Mouse (Mus musculus): Measurements from ENCODE around the gene Irf4.

The Irf4 gene

DNA sequence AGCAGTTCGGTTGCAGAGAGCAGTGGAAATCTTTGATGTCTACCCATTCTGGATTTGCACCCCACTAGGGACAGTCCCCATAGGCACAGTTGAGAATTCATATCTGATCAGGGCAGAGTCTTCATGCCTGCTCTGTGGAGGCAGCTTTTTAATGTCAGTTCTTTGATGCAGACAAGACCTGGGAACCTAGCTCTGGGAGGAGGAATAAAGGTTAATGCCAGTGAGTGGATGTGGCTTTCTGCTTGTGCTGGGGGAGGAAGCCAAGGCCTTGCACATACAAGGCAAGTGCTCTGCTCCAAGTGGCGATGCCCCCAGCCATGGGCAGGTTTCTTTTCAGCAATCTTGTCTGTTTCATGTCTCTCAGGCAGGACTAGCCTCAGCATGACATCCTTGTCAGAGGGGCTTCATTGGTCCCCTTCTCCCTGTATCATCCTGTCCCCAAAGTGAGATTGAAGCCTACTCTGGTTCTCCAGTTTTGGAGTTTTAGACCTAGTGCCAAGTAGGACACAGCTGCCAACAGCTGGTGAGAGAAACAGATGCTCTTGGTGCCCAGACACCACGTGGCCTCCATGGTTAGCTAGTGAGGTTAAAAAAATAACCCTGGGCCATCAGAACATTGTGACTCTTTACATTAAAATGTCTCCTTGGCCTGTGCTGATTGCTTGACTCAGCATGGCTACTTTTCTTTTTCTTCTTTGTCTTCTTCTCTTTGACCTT lies 11.5 kb downstream of the Irf4 start:
- CTCF ChIA-PET: interaction anchor here (0.7 to 1.2 kb wide), 2 partner anchors 9 to 12 kb away, joined by 3 read pairs; partner anchors contain the start of gene Irf4

GRCm38 (mm10) chr13:30761151-30761631 lies 12.2 kb downstream of the Irf4 start:
- CTCF ChIA-PET: interaction anchor here (1.2 kb wide), 1 partner anchor 12 kb away, joined by 3 read pairs; the partner anchor contains the start of gene Irf4

- CTCF ChIA-PET: interaction anchor here (0.6 kb wide), 1 partner anchor 131 kb away, joined by 3 read pairs; no protein-coding TSS in a partner anchor
Observed at GRCm38 (mm10) chr13:30762224-30762623, 13.2 kb downstream of the Irf4 start.

- CTCF ChIA-PET: interaction anchor here (0.6 kb wide), 1 partner anchor 10 kb away, joined by 3 read pairs; no protein-coding TSS in a partner anchor
Observed at GRCm38 (mm10) chr13:30764014-30764740, 15.2 kb downstream of the Irf4 start.

DNA sequence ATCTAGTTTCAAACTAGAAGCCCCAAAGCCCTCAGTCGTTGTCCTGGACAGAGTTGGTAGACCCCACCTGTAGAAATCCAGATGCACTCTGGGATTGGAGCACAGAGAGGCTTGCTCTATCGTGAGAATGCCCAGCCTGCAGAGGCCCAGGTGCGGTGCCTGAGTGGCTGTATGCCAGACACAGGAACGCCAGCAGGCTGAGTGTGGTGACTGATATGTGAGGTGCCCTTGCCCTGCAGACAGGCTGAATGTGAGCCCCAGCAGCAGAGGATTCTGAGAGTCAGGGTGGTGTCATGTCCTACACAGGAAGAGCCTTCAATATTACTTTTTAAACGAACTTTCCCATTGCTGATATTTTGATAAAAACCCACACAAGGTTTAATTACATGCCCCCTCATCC lies 16.9 kb downstream of the Irf4 start:
- CTCF ChIA-PET: no interaction called here

DNA sequence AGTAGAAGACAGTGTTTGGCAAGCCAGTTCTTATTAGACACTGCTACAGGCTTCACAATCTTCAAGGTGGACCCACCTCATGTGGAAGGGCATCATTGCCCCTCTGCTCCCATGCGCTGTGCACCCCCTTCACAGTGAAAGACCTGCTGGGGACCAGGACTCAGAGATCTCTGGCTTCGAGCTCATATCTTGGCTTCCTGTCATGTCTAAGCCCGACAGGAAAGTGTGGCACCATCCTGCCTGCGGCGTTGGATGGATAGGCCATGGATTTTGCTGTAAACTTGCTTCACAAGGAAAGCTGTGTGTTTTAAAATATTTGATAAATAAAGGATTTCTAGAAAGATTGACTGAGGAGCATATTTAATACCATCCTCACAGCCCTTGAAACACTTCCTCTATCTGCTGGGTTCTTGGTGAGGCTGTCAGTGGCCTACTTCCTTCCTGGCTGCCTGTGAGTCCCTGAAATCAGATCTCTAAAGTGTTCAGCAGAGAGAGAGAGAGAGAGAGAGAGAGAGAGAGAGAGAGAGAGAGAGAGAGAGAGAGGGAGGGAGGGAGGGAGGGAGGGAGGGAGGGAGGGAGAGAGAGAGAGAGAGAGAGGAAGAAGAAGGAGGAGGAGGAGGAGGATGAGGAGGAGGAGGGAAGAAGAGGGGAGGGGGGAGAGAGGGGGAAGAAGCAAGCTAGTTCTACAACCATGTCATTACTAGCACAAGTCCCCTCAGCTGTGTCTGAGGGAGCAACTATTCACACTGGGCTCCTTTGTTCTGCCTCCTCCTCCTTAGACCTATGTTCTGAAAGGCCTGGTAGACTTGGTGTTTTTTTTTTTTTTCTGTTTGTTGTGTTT lies 17.8 kb downstream of the Irf4 start:
- CTCF ChIA-PET: interaction anchor here (0.6 to 0.7 kb wide), 3 partner anchors 15 to 44 kb away, joined by 6 to 10 read pairs (median 7); no protein-coding TSS in a partner anchor

DNA sequence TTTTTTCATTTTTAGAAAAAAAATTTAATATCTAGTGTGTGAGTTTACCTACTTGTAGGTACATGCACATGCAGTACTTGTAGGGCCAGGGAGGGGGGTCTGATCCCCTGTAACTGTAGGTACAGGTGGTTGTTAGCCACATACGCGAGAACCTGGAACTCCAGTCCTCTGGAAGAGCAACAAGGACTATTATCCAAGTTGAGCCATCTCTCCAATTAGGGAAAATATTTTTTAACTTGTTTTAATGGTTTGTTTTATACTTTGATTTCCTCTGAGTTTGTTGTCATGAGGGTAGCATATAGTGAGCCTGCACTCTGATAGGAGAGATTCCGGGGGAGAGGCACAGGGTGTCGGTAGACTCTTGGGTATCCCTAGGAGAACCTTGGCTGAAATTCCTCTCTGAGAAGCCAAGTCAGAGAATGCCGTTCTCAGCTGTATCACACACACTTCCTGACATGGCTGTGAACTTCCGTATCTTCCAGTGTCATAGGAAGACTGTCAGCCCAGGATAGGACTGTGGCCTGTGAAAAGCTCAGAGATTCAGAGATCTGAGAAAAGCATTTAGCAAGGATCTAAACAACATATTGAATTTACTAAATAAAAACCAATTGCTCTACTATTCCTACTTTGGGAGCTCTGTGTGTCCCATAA lies 18.6 kb downstream of the Irf4 start:
- CTCF ChIA-PET: interaction anchor here (0.7 to 1.4 kb wide), 3 partner anchors 14 to 139 kb away, joined by 3 to 7 read pairs (median 6); no protein-coding TSS in a partner anchor

DNA sequence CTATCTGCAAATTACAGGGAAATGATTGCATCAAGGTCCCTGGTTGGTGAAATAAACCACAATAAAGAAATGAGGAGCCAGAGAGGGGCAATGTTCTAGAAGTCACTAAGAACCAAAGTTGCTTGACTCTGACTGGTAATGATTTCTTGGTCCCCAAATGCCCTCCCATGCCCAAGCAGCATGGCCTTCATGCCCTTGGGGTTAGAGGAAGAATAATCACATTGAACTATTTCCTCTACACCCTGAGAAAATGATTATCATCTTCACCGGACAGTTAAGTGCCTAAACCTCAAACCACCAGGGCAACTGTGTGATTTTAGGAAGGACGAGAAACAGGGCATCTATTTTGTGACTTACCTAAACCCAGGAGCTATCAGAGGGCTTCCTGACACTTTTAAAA lies 27.0 kb downstream of the Irf4 start:
- CTCF ChIA-PET: interaction anchor here (0.6 kb wide), 1 partner anchor 131 kb away, joined by 5 read pairs; no protein-coding TSS in a partner anchor

- CTCF ChIA-PET: interaction anchor here (0.9 kb wide), 1 partner anchor 58 kb away, joined by 8 read pairs; no protein-coding TSS in a partner anchor
Observed at GRCm38 (mm10) chr13:30777678-30778179, 28.7 kb downstream of the Irf4 start.

GRCm38 (mm10) chr13:30781905-30782304 lies 32.9 kb downstream of the Irf4 start:
- CTCF ChIA-PET: interaction anchor here (0.6 to 3.2 kb wide), 2 partner anchors 12 to 15 kb away, joined by 7 to 15 read pairs; no protein-coding TSS in a partner anchor

DNA sequence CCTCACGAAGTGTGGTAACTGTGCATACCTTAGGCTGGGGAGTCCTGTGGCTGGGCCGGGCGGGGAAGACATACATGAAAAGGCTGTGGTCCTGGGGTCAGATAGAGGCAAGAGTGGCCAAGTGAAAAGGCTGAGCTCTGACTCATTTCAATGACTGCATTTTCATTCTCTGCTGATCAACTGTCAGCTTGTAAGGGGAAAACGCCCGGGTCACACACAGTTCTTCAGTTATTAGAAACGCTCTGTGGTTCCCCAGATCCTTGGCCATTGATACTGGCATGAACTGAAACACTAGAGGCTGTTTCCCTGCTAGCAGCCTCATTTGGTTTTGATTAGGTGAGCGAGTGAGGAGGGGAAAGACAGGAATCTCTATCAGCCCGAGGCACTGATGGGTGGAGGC lies 33.4 kb downstream of the Irf4 start:
- CTCF ChIA-PET: interaction anchor here (3.2 kb wide), 1 partner anchor 12 kb away, joined by 15 read pairs; no protein-coding TSS in a partner anchor

GRCm38 (mm10) chr13:30785423-30786040 lies 36.5 kb downstream of the Irf4 start:
- CTCF ChIA-PET: interaction anchor here (1.7 kb wide), 1 partner anchor 29 kb away, joined by 5 read pairs; no protein-coding TSS in a partner anchor

GRCm38 (mm10) chr13:30786235-30787035 lies 37.4 kb downstream of the Irf4 start:
- CTCF ChIA-PET: interaction anchor here (1.7 kb wide), 1 partner anchor 30 kb away, joined by 5 read pairs; no protein-coding TSS in a partner anchor

DNA sequence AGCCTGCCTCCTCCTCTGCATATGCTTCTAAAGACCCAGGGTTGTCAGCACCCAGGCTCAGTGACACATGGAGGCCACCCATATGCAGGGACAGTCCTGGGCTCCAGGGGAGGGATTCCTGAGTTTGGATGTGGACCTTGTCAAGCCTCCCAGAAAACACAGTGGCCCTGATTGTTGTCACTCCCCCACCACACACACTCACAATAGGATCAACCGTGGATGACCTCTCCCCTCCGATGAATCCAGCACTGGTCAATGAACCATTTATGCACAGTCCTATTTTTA lies 38.0 kb downstream of the Irf4 start:
- CTCF ChIA-PET: interaction anchor here (0.6 kb wide), 1 partner anchor 148 kb away, joined by 4 read pairs; no protein-coding TSS in a partner anchor

DNA sequence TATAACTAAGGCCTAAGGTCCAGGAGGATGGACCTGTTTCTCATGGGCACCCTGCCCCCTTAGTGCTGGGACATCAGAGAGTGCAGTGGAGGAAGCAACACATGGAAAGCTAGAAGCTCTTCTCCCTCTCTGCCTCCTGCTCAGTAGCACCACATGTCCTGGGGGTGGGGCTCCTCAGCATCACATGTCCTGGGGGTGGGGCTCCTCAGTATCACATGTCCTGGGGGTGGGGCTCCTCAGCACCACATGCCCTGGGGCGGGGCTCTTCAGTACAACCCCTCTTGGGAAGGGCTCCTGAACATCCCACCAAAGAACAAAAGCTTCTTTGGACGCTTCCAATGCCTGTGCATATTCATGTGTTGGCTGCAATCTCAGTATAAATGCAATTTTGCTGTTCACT lies 38.5 kb downstream of the Irf4 start:
- CTCF ChIA-PET: interaction anchor here (0.6 to 0.8 kb wide), 2 partner anchors 47 to 149 kb away, joined by 4 to 11 read pairs; no protein-coding TSS in a partner anchor

DNA sequence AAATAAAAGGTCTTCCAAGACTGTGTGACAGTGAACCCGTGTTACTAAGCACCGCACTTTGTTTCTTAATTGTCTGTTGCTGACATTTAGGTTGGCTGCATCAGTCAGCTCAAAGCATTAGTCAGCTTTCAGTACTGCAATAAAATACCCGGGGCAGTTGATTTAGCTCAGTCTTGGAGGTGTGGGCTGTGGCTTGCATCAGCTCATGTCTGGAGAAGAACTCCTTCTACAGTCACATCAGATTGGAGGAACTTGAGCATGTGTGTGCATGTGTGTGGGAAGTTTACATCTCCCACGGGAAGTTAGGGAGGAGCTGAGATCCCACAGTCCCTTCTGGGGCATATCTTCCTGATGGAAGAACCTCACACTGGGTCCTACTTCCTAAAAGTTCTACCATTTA lies 38.9 kb downstream of the Irf4 start:
- CTCF ChIA-PET: interaction anchor here (0.8 kb wide), 1 partner anchor 46 kb away, joined by 11 read pairs; no protein-coding TSS in a partner anchor

DNA sequence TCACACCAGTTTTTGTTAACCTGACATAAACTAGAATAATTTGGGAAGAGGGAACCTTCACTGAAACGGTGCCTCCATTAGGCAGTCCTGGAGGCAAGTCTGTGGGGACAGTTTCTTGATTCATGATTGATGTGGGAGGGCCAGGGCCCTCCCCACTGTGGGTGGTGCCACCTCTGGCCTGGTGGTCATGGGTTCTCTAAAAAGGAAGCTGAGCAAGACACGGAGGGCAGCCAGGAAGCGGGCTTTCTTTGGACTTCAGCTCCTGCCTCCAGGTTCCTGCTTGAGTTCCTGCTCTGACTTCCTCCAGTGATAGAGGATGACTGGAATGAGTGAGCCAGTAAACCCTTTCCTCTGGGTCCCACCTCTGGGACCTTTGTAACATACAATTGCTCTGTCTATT lies 39.4 kb downstream of the Irf4 start:
- CTCF ChIA-PET: interaction anchor here (0.8 kb wide), 1 partner anchor 46 kb away, joined by 11 read pairs; no protein-coding TSS in a partner anchor

- CTCF ChIA-PET: interaction anchor here (1.1 kb wide), 1 partner anchor 34 kb away, joined by 7 read pairs; no protein-coding TSS in a partner anchor
Observed at GRCm38 (mm10) chr13:30790016-30790415, 41.0 kb downstream of the Irf4 start.

GRCm38 (mm10) chr13:30792308-30792707 lies 43.3 kb downstream of the Irf4 start:
- CTCF ChIA-PET: no interaction called here
